In genomic region chr3:105116596-105116995, GRCm38 (mm10) we compare ENCODE assay signal across 21 mouse cellular contexts. TPM values are rescaled to one million over a fixed set of nuclear protein-coding genes. Genes with fewer than 3 reads are reported as not detected.
A peak's percentile ranks its signal among the peaks of the same experiment; 100 is the strongest.
DNase-seq lines count a peak whose midpoint lies in the region; ATAC-seq and TF ChIP-seq lines count a peak whose summit lies in the region.
"Had no signal": no experiment of that assay in that cellular context is flagged by ENCODE, and none has a peak within 500 bp of the region (broad histone marks: within the 10 kb centered on the region; RNA-seq: fewer than 3 reads in every experiment).

No protein-coding gene starts in this region.

- no peak for ATAC-seq in limb, embryonic 14.5 days (ENCODE audit: low FRiP score, low read depth)
- ATAC-seq: inflammation-experienced regulatory T-cells, adult 6 months had no signal

- H3K9ac ChIP-seq in limb, embryonic 14.5 days (ENCODE audit: low read depth, low read length, severe bottlenecking) = no peak overlapping the region
- H3K9ac ChIP-seq: liver, embryonic 14.5 days; neural tube, embryonic 12.5 days had no signal

- no peaks in the 10 kb centered on the region for H3K9me3 ChIP-seq in heart, embryonic 10.5 days
- H3K9me3 ChIP-seq in limb, embryonic 14.5 days (ENCODE audit: control insufficient read depth, low read length) = peaks cover 5% of the 10 kb centered on the region; the same call in 1 of the 2 replicates
- H3K9me3 ChIP-seq: neural tube, embryonic 12.5 days had no signal

- H3K4me2 ChIP-seq in limb, embryonic 14.5 days (replicated peaks; ENCODE audit: low read depth, low read length, severe bottlenecking) = no peak overlapping the region
- H3K4me2 ChIP-seq: neural tube, embryonic 12.5 days had no signal

- H3K4me1 ChIP-seq in heart, embryonic 10.5 days = peaks cover 6% of the 10 kb centered on the region; the same call in 1 of the 2 replicates
- peaks cover 9% of the 10 kb centered on the region for H3K4me1 ChIP-seq in limb, embryonic 14.5 days (ENCODE audit: control insufficient read depth, insufficient read depth, low read length)
- H3K4me1 ChIP-seq: neural tube, embryonic 12.5 days had no signal

- TF ChIP-seq POLR2A in limb, embryonic 14.5 days (IDR thresholded peaks at IDR 0.05; ENCODE audit: borderline replicate concordance, extremely low read depth, insufficient read depth, insufficient read length) = no peak

- WGBS in heart, embryonic 10.5 days = 81% methylated on average over 4 of the region's 4 CpGs
- WGBS in limb, embryonic 14.5 days = 88% methylated on average over 4 of the region's 4 CpGs

- H3K36me3 ChIP-seq in heart, embryonic 10.5 days = no peaks in the 10 kb centered on the region
- no peaks in the 10 kb centered on the region for H3K36me3 ChIP-seq in limb, embryonic 14.5 days (ENCODE audit: control insufficient read depth, insufficient read depth, low read length)
- H3K36me3 ChIP-seq: neural tube, embryonic 12.5 days had no signal

- no peak overlapping the region for H3K4me3 ChIP-seq in heart, embryonic 10.5 days
- H3K4me3 ChIP-seq in limb, embryonic 14.5 days (replicated peaks; ENCODE audit: low read length) = no peak overlapping the region
- H3K4me3 ChIP-seq: neural tube, embryonic 12.5 days had no signal

- 0 out of 2 replicates have a peak, but pooled peaks cover 3% of the 10 kb centered on the region for H3K27me3 ChIP-seq in heart, embryonic 10.5 days (ENCODE audit: insufficient read depth, poor library complexity, severe bottlenecking)
- no peaks in the 10 kb centered on the region for H3K27me3 ChIP-seq in limb, embryonic 14.5 days (ENCODE audit: control insufficient read depth, insufficient read depth, low read length)
- H3K27me3 ChIP-seq: neural tube, embryonic 12.5 days had no signal

- peak; percentile 71 to 74 for DNase-seq in heart, adult 18-20 months
- DNase-seq in heart, embryonic 10.5 days (ENCODE audit: low spot score) = no peak
- DNase-seq in cerebellum, adult 11 months = peak; percentile 57
- DNase-seq in cerebellum, postnatal 36 days = peak; percentile 55 to 58
- DNase-seq in limb, embryonic 14.5 days (ENCODE audit: low spot score) = no peak
- no peak for DNase-seq in left cerebral cortex, postnatal 14 days (ENCODE audit: low spot score in 2 of 2)
- DNase-seq in adrenal gland, adult (ENCODE audit: inconsistent age in 2 of 2, low spot score in 1 of 2) = no peak
- DNase-seq in liver = no peak
- DNase-seq: B cell, adult 2 months; kidney, postnatal 10 days; lung, postnatal 4 days; midbrain, embryonic 14.5 days; spleen, adult 18-20 months; thymus, adult 18-20 months had no signal

- no peak overlapping the region for H3K27ac ChIP-seq in heart, embryonic 10.5 days
- 0 out of 2 replicates have a peak overlapping the region, but pooled peaks have one; percentile 5 for H3K27ac ChIP-seq in limb, embryonic 14.5 days (replicated peaks; ENCODE audit: low read depth, low read length)
- H3K27ac ChIP-seq: liver, embryonic 14.5 days; neural tube, embryonic 12.5 days had no signal

- intact Hi-C loops in left cerebral cortex, postnatal 14 days (cut with DNase I) = loop anchor here (5.0 kb wide), 1 partner anchor 51 kb away; no protein-coding TSS in a partner anchor

RNA-seq across cellular contexts. Expression of gene 4930564D02Rik, which starts 50.0 kb away (rescaled TPM):
- not detected for total RNA-seq in heart, adult 18-20 months (2021)
- not detected in 2 replicates for polyA plus RNA-seq in heart, embryonic 10.5 days (2016; fragmentation: Nextera tagmentation; extraction: Ambion mirVana)
- polyA plus RNA-seq in limb, embryonic 14.5 days (2012; rRNA removed) = not detected in 2 replicates
- polyA plus RNA-seq in limb, embryonic 14.5 days (2014; fragmentation: Nextera tagmentation; extraction: Ambion mirVana) = not detected in 2 replicates
- total RNA-seq in left cerebral cortex, postnatal 14 days (2021) = not detected
- total RNA-seq: layer of hippocampus, postnatal 14 days; MEL had no signal
- polyA plus RNA-seq: frontal cortex, adult 2 months; heart, embryonic 16.5 days; inflammation-experienced regulatory T-cells, adult 6 months; liver, embryonic 14.5 days; midbrain, embryonic 14.5 days; neural tube, embryonic 12.5 days had no signal

Comparison
In these comparisons a context has a peak if more than half of its experiments do, and no peak if none do; other contexts are left out.
1. DNase-seq: peak in heart, adult 18-20 months (2 of 2), cerebellum, adult 11 months (single experiment) and cerebellum, postnatal 36 days (2 of 2); none in heart, embryonic 10.5 days (single experiment), limb, embryonic 14.5 days (single experiment), left cerebral cortex, postnatal 14 days (0 of 2), adrenal gland, adult (0 of 2) and liver (single experiment).